Comparison of ENCODE assay signal across 9 mouse cellular contexts in the genomic region with DNA sequence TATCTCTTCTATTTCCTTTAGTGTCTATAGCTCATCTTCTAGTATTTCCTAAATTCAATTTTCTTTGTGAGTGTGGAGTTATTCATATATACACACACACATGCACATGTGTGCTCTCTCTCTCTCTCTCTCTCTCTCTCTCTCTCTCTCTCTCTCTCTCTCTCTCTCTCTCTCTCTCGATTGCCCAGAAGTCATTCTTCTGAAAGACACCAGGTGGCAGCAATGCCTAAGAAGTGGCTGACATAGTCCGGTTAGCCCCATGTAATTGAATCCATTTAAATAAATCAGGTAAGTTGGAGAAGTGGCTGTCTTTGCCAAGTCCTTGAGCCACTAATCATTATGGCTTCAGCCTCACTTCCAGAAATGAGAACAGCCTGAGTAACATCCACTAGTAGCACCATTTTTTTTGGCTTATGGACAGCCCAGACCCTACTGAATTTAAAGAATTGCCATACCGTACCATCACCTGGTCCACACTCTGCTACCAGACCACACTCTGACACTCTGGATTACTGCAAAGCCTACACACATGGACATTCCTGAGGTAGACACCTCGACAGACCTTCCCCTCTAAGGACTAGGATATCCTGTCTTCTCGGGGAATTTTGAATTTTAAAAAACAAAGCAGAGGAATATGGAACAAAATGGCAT. TPM values are rescaled to one million over a fixed set of nuclear protein-coding genes. Genes with fewer than 3 reads are reported as not detected.
DNase-seq lines count a peak whose midpoint lies in the region; ATAC-seq lines count a peak whose summit lies in the region.
"Had no signal": no experiment of that assay in that cellular context is flagged by ENCODE, and none has a peak within 500 bp of the region (broad histone marks: within the 10 kb centered on the region; RNA-seq: fewer than 3 reads in every experiment).

No protein-coding gene starts in this region.

- peak; percentile 84 for ATAC-seq in midbrain, embryonic 11.5 days (ENCODE audit: low FRiP score)
- peak; percentile 73 for ATAC-seq in embryonic facial prominence, embryonic 11.5 days (replicated peaks; ENCODE audit: insufficient number of reproducible peaks, low FRiP score, low TSS enrichment, low read depth)
- peak; percentile 92 for ATAC-seq in hindbrain, embryonic 15.5 days (ENCODE audit: low FRiP score, low read depth)
- peak; percentile 91 for ATAC-seq in midbrain, embryonic 16.5 days

- no peak overlapping the region for H3K4me3 ChIP-seq in midbrain, embryonic 11.5 days (ENCODE audit: low read depth, low read length)
- no peak overlapping the region for H3K4me3 ChIP-seq in midbrain, embryonic 10.5 days
- no peak overlapping the region for H3K4me3 ChIP-seq in embryonic facial prominence, embryonic 11.5 days (ENCODE audit: low read depth, low read length)
- H3K4me3 ChIP-seq in hindbrain, embryonic 15.5 days: no peak overlapping the region
- H3K4me3 ChIP-seq in midbrain, embryonic 16.5 days (ENCODE audit: low read depth, low read length): no peak overlapping the region
- H3K4me3 ChIP-seq: liver, embryonic 13.5 days had no signal

- H3K4me2 ChIP-seq in midbrain, embryonic 11.5 days: no peak overlapping the region
- no peak overlapping the region for H3K4me2 ChIP-seq in embryonic facial prominence, embryonic 11.5 days (ENCODE audit: low read depth, low read length)
- no peak overlapping the region for H3K4me2 ChIP-seq in hindbrain, embryonic 15.5 days
- H3K4me2 ChIP-seq in midbrain, embryonic 16.5 days (ENCODE audit: low read length): no peak overlapping the region
- H3K4me2 ChIP-seq: liver, embryonic 13.5 days had no signal

- peak; percentile 90 for DNase-seq in midbrain, embryonic 11.5 days (ENCODE audit: low spot score, missing footprints)
- no peak for DNase-seq in midbrain, embryonic 10.5 days (ENCODE audit: low spot score)
- peak; percentile 59 for DNase-seq in adrenal gland, postnatal 14 days
- peak; percentile 79 for DNase-seq in embryonic facial prominence, embryonic 11.5 days (ENCODE audit: low spot score)
- peak; percentile 35 to 40 for DNase-seq in left cerebral cortex, postnatal 10 days (ENCODE audit: extremely low spot score in 1 of 2, low spot score in 2 of 2)
- no peak for DNase-seq in spleen, postnatal 36 days (ENCODE audit: low spot score in 2 of 2)
- DNase-seq: liver, embryonic 13.5 days had no signal

- no peaks in the 10 kb centered on the region for H3K27me3 ChIP-seq in midbrain, embryonic 11.5 days (ENCODE audit: control insufficient read depth, insufficient read depth, low read length)
- no peaks in the 10 kb centered on the region for H3K27me3 ChIP-seq in midbrain, embryonic 10.5 days (ENCODE audit: low read depth, poor library complexity, severe bottlenecking)
- H3K27me3 ChIP-seq in embryonic facial prominence, embryonic 11.5 days (ENCODE audit: control insufficient read depth, insufficient read depth, low read length): no peaks in the 10 kb centered on the region
- H3K27me3 ChIP-seq in hindbrain, embryonic 15.5 days: no peaks in the 10 kb centered on the region
- H3K27me3 ChIP-seq in midbrain, embryonic 16.5 days (ENCODE audit: control insufficient read depth, insufficient read depth, low read depth, low read length): no peaks in the 10 kb centered on the region
- H3K27me3 ChIP-seq: liver, embryonic 13.5 days had no signal

- no peaks in the 10 kb centered on the region for H3K36me3 ChIP-seq in midbrain, embryonic 11.5 days (ENCODE audit: control insufficient read depth, insufficient read depth, low read length)
- H3K36me3 ChIP-seq in midbrain, embryonic 10.5 days: no peaks in the 10 kb centered on the region
- H3K36me3 ChIP-seq in embryonic facial prominence, embryonic 11.5 days (replicated peaks; ENCODE audit: control insufficient read depth, insufficient read depth, low read depth, low read length): no peaks in the 10 kb centered on the region
- no peaks in the 10 kb centered on the region for H3K36me3 ChIP-seq in hindbrain, embryonic 15.5 days
- no peaks in the 10 kb centered on the region for H3K36me3 ChIP-seq in midbrain, embryonic 16.5 days (ENCODE audit: control insufficient read depth, insufficient read depth, low read length)
- H3K36me3 ChIP-seq: liver, embryonic 13.5 days had no signal

- 41% methylated on average over 5 of the region's 5 CpGs for WGBS in midbrain, embryonic 11.5 days
- WGBS in midbrain, embryonic 10.5 days: 44% methylated on average over 5 of the region's 5 CpGs
- 40% methylated on average over 5 of the region's 5 CpGs for WGBS in embryonic facial prominence, embryonic 11.5 days
- 46% methylated on average over 5 of the region's 5 CpGs for WGBS in hindbrain, embryonic 15.5 days
- 39% methylated on average over 5 of the region's 5 CpGs for WGBS in midbrain, embryonic 16.5 days

- no peaks in the 10 kb centered on the region for H3K4me1 ChIP-seq in midbrain, embryonic 11.5 days (ENCODE audit: control insufficient read depth, insufficient read depth, low read length)
- H3K4me1 ChIP-seq in midbrain, embryonic 10.5 days: no peaks in the 10 kb centered on the region
- no peaks in the 10 kb centered on the region for H3K4me1 ChIP-seq in embryonic facial prominence, embryonic 11.5 days (ENCODE audit: control insufficient read depth, insufficient read depth, low read length)
- H3K4me1 ChIP-seq in hindbrain, embryonic 15.5 days (replicated peaks): no peaks in the 10 kb centered on the region
- H3K4me1 ChIP-seq in midbrain, embryonic 16.5 days (ENCODE audit: control insufficient read depth, insufficient read depth, low read length): no peaks in the 10 kb centered on the region
- H3K4me1 ChIP-seq: liver, embryonic 13.5 days had no signal

- no peak overlapping the region for H3K9ac ChIP-seq in midbrain, embryonic 11.5 days (ENCODE audit: low read length)
- H3K9ac ChIP-seq in embryonic facial prominence, embryonic 11.5 days (replicated peaks; ENCODE audit: low read length): no peak overlapping the region
- no peak overlapping the region for H3K9ac ChIP-seq in hindbrain, embryonic 15.5 days
- no peak overlapping the region for H3K9ac ChIP-seq in midbrain, embryonic 16.5 days (ENCODE audit: low read depth, low read length)
- H3K9ac ChIP-seq: liver, embryonic 13.5 days had no signal

- intact Hi-C loops in left cerebral cortex, postnatal 10 days (cut with DNase I): loop anchor here (2.0 to 5.0 kb wide), 3 partner anchors 410 to 626 kb away; no protein-coding TSS in a partner anchor

- no peaks in the 10 kb centered on the region for H3K9me3 ChIP-seq in midbrain, embryonic 11.5 days (ENCODE audit: control insufficient read depth, low read length)
- no peaks in the 10 kb centered on the region for H3K9me3 ChIP-seq in midbrain, embryonic 10.5 days (replicated peaks)
- no peaks in the 10 kb centered on the region for H3K9me3 ChIP-seq in embryonic facial prominence, embryonic 11.5 days (replicated peaks; ENCODE audit: control insufficient read depth, low read length)
- H3K9me3 ChIP-seq in hindbrain, embryonic 15.5 days: no peaks in the 10 kb centered on the region
- H3K9me3 ChIP-seq in midbrain, embryonic 16.5 days (replicated peaks; ENCODE audit: control insufficient read depth, low read length, poor library complexity, severe bottlenecking): no peaks in the 10 kb centered on the region
- H3K9me3 ChIP-seq: liver, embryonic 13.5 days had no signal

- H3K27ac ChIP-seq in midbrain, embryonic 11.5 days (ENCODE audit: low read depth, low read length): no peak overlapping the region
- H3K27ac ChIP-seq in midbrain, embryonic 10.5 days (replicated peaks): no peak overlapping the region
- no peak overlapping the region for H3K27ac ChIP-seq in embryonic facial prominence, embryonic 11.5 days (replicated peaks; ENCODE audit: low read depth, low read length)
- H3K27ac ChIP-seq in hindbrain, embryonic 15.5 days (replicated peaks): no peak overlapping the region
- no peak overlapping the region for H3K27ac ChIP-seq in midbrain, embryonic 16.5 days (ENCODE audit: low read length)
- H3K27ac ChIP-seq: liver, embryonic 13.5 days had no signal

RNA-seq across cellular contexts. Expression of gene Ppp1r17, which starts 49.5 kb away (rescaled TPM):
- 19.2 and 20.1 TPM in 2 replicates for polyA plus RNA-seq in midbrain, embryonic 11.5 days (2014; fragmentation: Nextera tagmentation; extraction: Ambion mirVana)
- polyA plus RNA-seq in midbrain, embryonic 10.5 days (2016; fragmentation: Nextera tagmentation; extraction: Ambion mirVana): 15.7 and 21.8 TPM in 2 replicates
- total RNA-seq in adrenal gland, postnatal 14 days (2021): 3.3 and 4.2 TPM in 2 replicates
- polyA plus RNA-seq in embryonic facial prominence, embryonic 11.5 days (2014; fragmentation: Nextera tagmentation; extraction: Ambion mirVana): 25.8 and 26.3 TPM in 2 replicates
- 2.3 and 3.7 TPM in 2 replicates for polyA plus RNA-seq in hindbrain, embryonic 15.5 days (2015; fragmentation: Nextera tagmentation; extraction: Ambion mirVana)
- under 1 TPM in 1 of 2 experiments, not detected in 1; 0.26 TPM for total RNA-seq in left cerebral cortex, postnatal 10 days (2021)
- polyA plus RNA-seq in midbrain, embryonic 16.5 days (2015; fragmentation: Nextera tagmentation; extraction: Ambion mirVana): 5.2 and 5.6 TPM in 2 replicates
- polyA plus RNA-seq: liver, embryonic 13.5 days had no signal

Comparison
In these comparisons a context has a peak if more than half of its experiments do, and no peak if none do; other contexts are left out.
1. DNase-seq: peak in midbrain, embryonic 11.5 days (single experiment), adrenal gland, postnatal 14 days (single experiment), embryonic facial prominence, embryonic 11.5 days (single experiment) and left cerebral cortex, postnatal 10 days (2 of 2); none in midbrain, embryonic 10.5 days (single experiment) and spleen, postnatal 36 days (0 of 2).
2. Peak in every context shown above with its lines, with median percentiles within 50 percentile points of each other: ATAC-seq.